Mouse (Mus musculus): Measurements from ENCODE around the gene Lysmd3. TPM values are rescaled to one million over a fixed set of nuclear protein-coding genes. Genes with fewer than 3 reads are reported as not detected.
A peak's percentile ranks its signal among the peaks of the same experiment; 100 is the strongest.
"Not testable (repeated sequence)": the region's sequence is repeated elsewhere in the genome, so short reads cannot be mapped to it uniquely, and the experiment has no call there.

Lysmd3 gene
- 20.7 and 23.6 TPM in 2 replicates for polyA plus RNA-seq (2015; fragmentation: Nextera tagmentation; extraction: Ambion mirVana)

DNA sequence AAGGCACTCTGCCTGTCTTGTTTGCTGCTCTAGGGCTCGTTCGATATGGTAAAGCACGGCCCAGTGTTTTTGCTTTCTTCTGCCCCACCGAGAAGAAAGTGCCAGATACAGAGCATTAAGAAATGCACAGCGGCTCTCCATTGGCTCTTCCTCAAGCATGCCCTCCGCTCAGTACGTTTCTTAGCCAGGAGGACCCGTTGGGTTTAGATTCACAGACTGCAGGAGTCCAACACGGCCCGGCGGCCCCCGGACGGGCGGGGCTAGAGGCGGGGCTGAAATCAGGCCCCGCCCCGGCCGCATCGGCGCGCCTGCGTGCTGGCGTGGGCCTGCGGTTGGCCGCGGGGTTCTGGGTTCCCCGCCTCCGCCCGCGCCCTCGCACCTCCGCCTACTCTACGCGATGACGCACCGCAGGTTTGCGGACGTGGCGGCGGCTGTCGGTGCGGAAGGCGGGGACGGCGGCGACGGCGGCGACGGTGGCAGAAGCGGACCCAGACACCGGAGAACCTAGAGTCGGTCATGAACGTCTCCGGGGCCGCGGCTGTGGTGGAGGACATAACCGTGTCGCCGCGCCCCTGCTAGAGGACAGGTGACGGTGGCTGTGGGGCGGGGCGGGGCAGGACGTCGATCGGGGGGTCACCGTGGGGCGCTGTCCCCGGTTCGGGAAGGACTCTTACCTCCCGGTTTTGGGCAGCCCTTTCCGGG, at the start of gene Lysmd3:
Gene Lysmd3, plus strand, starts transcription at position 313 of the 702 bp plus-strand sequence.
- Histone ChIP-seq H3K4me2 (replicated peaks) (peak within 1 kb of the TSS; percentile 72), H3K4me3 (peak within 1 kb of the TSS; percentile 90), H3K9ac (replicated peaks) (peak within 1 kb of the TSS; percentile 90), H3K27me3 (no peaks in the 10 kb centered on the region), H3K36me3 (no peaks in the 10 kb centered on the region), H3K4me1 (peaks cover 26% of the 10 kb centered on the region), H3K9me3 (no peaks in the 10 kb centered on the region), H3K27ac (replicated peaks) (peak within 1 kb of the TSS; percentile 90)
- under 1% methylated on average over 73 of the region's 73 CpGs for WGBS
- peak; percentile 99 for ATAC-seq (replicated peaks)

GRCm38 (mm10) chr13:81610349-81610748, 47.1 kb upstream of the Lysmd3 start:
- Histone ChIP-seq H3K27ac (replicated peaks) (no peak overlapping the region), H3K4me3 (no peak overlapping the region), H3K9ac (replicated peaks) (no peak overlapping the region), H3K4me2 (replicated peaks) (no peak overlapping the region), H3K36me3 (no peaks in the 10 kb centered on the region), H3K27me3 (no peaks in the 10 kb centered on the region), H3K4me1 (no peaks in the 10 kb centered on the region), H3K9me3 (no peaks in the 10 kb centered on the region)
- 89% methylated on average over 4 of the region's 4 CpGs for WGBS
- ATAC-seq (replicated peaks), result no peak

- not testable (repeated sequence) for H3K9me3 ChIP-seq; H3K9ac ChIP-seq (replicated peaks); H3K27me3 ChIP-seq; H3K4me3 ChIP-seq; H3K36me3 ChIP-seq; H3K4me2 ChIP-seq (replicated peaks)
- peak; percentile 26; the same call in 1 of the 2 replicates for ATAC-seq (replicated peaks)
- peak overlapping the region; percentile 63 for H3K27ac ChIP-seq (replicated peaks)
- peaks cover 40% of the 10 kb centered on the region for H3K4me1 ChIP-seq
- WGBS, result 38% methylated on average over 1 of the region's 1 CpGs
These were observed 29.6 kb upstream of the Lysmd3 start for GRCm38 (mm10) chr13:81627861-81628260.

DNA sequence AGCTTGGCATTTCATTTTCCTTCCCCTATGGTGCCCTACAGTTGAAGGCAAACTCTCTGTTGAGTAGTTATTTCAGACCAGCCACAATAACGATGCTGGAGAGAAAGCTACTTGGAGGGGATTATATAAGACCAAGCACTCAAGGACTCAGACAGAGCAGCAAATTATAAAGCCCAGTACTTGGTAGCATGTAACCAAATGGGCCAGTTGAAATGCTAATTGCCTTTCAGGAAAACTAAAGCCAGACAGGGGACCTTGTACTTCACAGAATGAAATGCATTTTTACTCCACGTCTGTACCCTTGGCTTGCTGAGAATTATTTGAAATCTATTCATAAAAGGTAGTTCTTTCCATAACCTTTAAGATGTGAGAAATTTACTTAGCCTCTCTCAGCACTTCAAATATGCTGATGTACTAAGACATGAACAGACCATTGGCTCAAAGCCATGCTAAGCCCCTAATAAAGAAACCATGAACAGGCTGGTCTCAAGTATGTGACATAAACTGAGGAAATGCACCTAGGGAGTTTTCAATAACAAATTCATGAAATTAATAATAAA, 28.8 kb upstream of the Lysmd3 start:
- peak; percentile 54 for ATAC-seq (replicated peaks)
- Histone ChIP-seq H3K27ac (replicated peaks) (peak overlapping the region; percentile 63), H3K4me1 (peaks cover 44% of the 10 kb centered on the region), H3K36me3 (no peaks in the 10 kb centered on the region), H3K4me3 (no peak overlapping the region), H3K4me2 (replicated peaks) (no peak overlapping the region), H3K9me3 (no peaks in the 10 kb centered on the region), H3K27me3 (no peaks in the 10 kb centered on the region), H3K9ac (replicated peaks) (no peak overlapping the region)
- 4% methylated on average over 2 of the region's 2 CpGs for WGBS

DNA sequence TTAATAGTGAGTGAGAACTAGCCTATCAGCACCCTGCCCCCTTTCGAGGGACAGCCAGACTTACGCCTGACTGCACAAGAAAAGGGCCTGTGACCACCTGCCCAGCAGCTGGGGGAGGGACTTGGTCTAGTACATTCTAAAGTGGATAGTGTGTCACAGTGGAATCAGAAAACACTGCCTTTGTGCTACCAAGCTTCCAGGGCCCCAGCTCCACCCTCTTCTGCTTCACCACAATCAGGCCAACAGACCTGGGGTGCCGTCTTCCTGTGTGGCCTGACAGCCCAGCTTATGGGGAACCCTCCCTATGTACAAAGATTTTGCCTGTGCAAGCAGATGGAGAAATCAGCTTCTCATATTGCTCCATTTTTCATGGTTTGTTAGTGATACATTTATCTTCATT, 28.1 kb upstream of the Lysmd3 start:
- no peak overlapping the region for H3K4me2 ChIP-seq (replicated peaks)
- ATAC-seq (replicated peaks), result peak; percentile 67
- WGBS, result 18% methylated on average over 3 of the region's 3 CpGs

GRCm38 (mm10) chr13:81630566-81630965, 26.9 kb upstream of the Lysmd3 start:
- no peaks in the 10 kb centered on the region for H3K27me3 ChIP-seq
- peak overlapping the region; percentile 27; the same call in 1 of the 2 replicates for H3K4me2 ChIP-seq (replicated peaks)
- H3K36me3 ChIP-seq, result no peaks in the 10 kb centered on the region
- no peak for ATAC-seq (replicated peaks)
- 4% methylated on average over 5 of the region's 5 CpGs for WGBS
- H3K27ac ChIP-seq (replicated peaks), result peak overlapping the region; percentile 63; the same call in 1 of the 2 replicates
- H3K9me3 ChIP-seq, result no peaks in the 10 kb centered on the region
- peak overlapping the region; percentile 11; the same call in 1 of the 2 replicates for H3K4me3 ChIP-seq
- peaks cover 44% of the 10 kb centered on the region for H3K4me1 ChIP-seq
- no peak overlapping the region for H3K9ac ChIP-seq (replicated peaks)

More for the DNA sequence above, 28.1 kb upstream of the Lysmd3 start:
- Histone ChIP-seq H3K4me3 (no peak overlapping the region), H3K27ac (replicated peaks) (peak overlapping the region; percentile 63), H3K4me1 (peaks cover 44% of the 10 kb centered on the region), H3K9me3 (no peaks in the 10 kb centered on the region), H3K27me3 (no peaks in the 10 kb centered on the region), H3K36me3 (no peaks in the 10 kb centered on the region), H3K9ac (replicated peaks) (no peak overlapping the region)

DNA sequence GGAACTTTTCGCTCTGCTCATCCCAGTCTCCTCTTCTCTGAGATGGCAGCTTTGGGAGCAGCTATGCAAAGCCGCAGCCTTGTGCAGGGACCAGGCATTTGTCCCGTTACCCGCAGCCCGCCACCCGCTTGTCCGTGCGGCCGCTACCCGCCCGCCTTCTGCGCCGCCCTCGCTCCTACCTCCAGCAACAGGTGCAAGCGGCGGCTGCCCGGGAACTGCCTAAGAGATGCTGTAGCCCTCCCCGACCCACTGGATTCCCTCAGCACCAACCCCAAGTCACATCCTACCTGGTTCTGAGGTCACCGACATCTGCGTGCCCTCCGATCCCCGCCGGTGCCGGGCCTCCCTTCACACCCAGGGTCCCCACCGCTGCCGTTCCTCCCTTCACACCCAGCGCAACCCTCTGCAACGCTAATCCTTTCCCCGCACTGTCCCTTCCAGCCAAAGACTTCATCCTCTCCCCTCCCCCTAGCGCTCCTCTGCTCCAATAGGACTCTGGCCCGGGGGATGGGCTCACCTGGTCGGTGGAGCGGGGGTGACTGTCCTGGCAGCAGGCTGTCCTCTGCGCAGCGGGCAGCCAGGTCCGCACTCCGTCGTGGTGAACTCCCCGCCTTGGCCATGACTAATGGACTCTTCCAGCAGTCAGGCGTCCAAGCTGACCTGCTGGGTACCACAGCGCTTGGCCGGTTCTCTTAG, 24.6 kb upstream of the Lysmd3 start, which contains the start of gene Adgrv1:
Gene Adgrv1, minus strand, starts transcription at position 435 of the 696 bp plus-strand sequence.
- Histone ChIP-seq H3K36me3 (no peaks in the 10 kb centered on the region), H3K27ac (replicated peaks) (no peak within 1 kb of the TSS), H3K9me3 (no peaks in the 10 kb centered on the region), H3K4me2 (replicated peaks) (peak within 1 kb of the TSS; percentile 69), H3K4me1 (peaks cover 41% of the 10 kb centered on the region), H3K27me3 (no peaks in the 10 kb centered on the region), H3K9ac (replicated peaks) (peak within 1 kb of the TSS; percentile 42), H3K4me3 (peak within 1 kb of the TSS; percentile 48)
- WGBS, result under 1% methylated on average over 42 of the region's 42 CpGs
- ATAC-seq (replicated peaks), result peak; percentile 95

DNA sequence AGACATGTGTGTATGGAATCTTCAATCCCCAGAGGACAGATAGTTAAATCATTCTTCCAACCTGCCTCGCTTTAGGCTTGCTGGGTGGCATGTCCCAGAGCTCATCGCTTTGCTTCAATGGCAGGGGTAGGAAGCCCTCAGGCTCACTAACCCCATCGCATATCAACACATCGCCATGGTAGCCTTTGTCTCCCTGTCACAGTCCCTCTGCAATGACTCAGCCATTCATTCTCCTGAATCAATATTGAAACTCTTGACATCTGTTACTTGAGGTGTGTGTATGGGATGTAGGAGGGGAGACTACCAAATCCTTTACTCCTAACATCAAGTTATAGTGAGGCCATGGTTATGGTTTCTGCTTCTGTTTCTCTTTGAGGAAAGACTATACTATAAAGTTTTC, 17.8 kb upstream of the Lysmd3 start:
- H3K27me3 ChIP-seq, result no peaks in the 10 kb centered on the region
- 4% methylated on average over 4 of the region's 4 CpGs for WGBS
- H3K4me1 ChIP-seq, result peaks cover 19% of the 10 kb centered on the region
- ATAC-seq (replicated peaks), result peak; percentile 57
- no peak overlapping the region for H3K4me2 ChIP-seq (replicated peaks)
- no peak overlapping the region for H3K27ac ChIP-seq (replicated peaks)
- no peak overlapping the region for H3K4me3 ChIP-seq
- H3K36me3 ChIP-seq, result no peaks in the 10 kb centered on the region
- no peak overlapping the region for H3K9ac ChIP-seq (replicated peaks)
- no peaks in the 10 kb centered on the region for H3K9me3 ChIP-seq

DNA sequence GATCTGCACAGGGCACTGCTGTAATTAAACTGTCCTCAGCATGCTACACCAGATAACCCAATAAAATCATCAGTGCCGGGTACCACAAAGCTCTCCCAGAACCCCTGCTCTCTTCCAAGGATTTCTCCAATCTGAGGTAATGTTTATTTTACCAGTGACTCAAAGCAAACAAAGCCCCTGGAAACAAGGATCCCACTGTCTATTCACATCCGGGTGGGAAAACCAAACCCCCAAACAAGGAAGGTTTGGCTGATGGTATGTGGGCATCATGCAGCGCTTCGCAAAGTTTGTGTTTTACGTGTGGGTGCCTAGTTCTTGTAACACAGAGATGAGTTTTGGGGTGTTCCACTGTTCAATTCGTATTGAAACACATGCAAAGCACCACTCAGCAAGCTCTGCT, 16.6 kb upstream of the Lysmd3 start:
- peak overlapping the region; percentile 62; the same call in 1 of the 2 replicates for H3K27ac ChIP-seq (replicated peaks)
- H3K36me3 ChIP-seq, result no peaks in the 10 kb centered on the region
- H3K4me2 ChIP-seq (replicated peaks), result no peak overlapping the region
- 17% methylated on average over 6 of the region's 6 CpGs for WGBS
- no peak overlapping the region for H3K4me3 ChIP-seq
- peaks cover 19% of the 10 kb centered on the region for H3K4me1 ChIP-seq
- H3K9me3 ChIP-seq, result no peaks in the 10 kb centered on the region
- H3K27me3 ChIP-seq, result no peaks in the 10 kb centered on the region
- peak; percentile 27; the same call in 1 of the 2 replicates for ATAC-seq (replicated peaks)
- H3K9ac ChIP-seq (replicated peaks), result no peak overlapping the region

GRCm38 (mm10) chr13:81641289-81642045, 16.0 kb upstream of the Lysmd3 start:
- Histone ChIP-seq H3K36me3 (no peaks in the 10 kb centered on the region), H3K9me3 (no peaks in the 10 kb centered on the region), H3K4me2 (replicated peaks) (peak overlapping the region; percentile 41), H3K27ac (replicated peaks) (peak overlapping the region; percentile 62), H3K4me3 (0 out of 2 replicates have a peak overlapping the region, but pooled peaks have one; percentile 17), H3K27me3 (no peaks in the 10 kb centered on the region), H3K4me1 (peaks cover 19% of the 10 kb centered on the region), H3K9ac (replicated peaks) (0 out of 2 replicates have a peak overlapping the region, but pooled peaks have one; percentile 37)
- 1% methylated on average over 8 of the region's 8 CpGs for WGBS
- peak; percentile 80 for ATAC-seq (replicated peaks)

DNA sequence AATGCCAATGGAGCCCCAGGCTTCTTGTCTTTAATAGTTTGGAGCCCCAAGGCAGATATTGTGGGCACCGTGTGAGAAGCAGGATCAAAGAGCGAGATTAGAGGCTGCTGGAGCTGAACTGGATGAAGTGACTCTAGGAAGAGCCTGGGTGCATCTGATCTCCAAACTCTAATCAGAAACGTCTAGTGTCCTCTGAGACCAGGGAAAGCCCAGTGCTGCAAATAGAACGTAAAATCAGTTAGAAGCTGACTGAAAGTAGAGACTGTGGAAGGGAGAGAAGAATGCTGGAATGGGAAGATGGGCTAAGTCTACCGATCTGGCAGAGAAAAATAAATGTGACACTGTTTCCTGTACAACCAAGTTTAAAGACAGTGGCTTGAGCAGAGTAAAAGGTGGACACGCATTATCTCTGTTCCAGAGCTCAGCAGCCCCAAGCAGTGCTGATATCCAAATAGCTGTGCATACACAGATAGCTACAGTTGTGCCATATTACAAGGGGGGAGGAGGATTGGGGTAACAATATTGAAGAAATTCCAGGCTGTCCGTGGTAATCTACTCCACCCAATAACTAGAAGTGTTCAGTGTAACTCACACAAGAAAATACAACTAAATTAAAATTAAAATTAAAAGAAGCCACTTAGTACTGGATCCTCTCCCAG, 14.8 kb upstream of the Lysmd3 start:
- H3K9me3 ChIP-seq, result no peaks in the 10 kb centered on the region
- no peak overlapping the region for H3K4me2 ChIP-seq (replicated peaks)
- WGBS, result 57% methylated on average over 7 of the region's 7 CpGs
- peak overlapping the region; percentile 22; the same call in 1 of the 2 replicates for H3K9ac ChIP-seq (replicated peaks)
- ATAC-seq (replicated peaks), result no peak
- H3K4me1 ChIP-seq, result peaks cover 19% of the 10 kb centered on the region
- no peaks in the 10 kb centered on the region for H3K27me3 ChIP-seq
- H3K4me3 ChIP-seq, result no peak overlapping the region
- no peaks in the 10 kb centered on the region for H3K36me3 ChIP-seq
- peak overlapping the region; percentile 34 for H3K27ac ChIP-seq (replicated peaks)
